Mouse (Mus musculus) neutrophil, adult 5-6 weeks (primary cell): ENCODE results near the gene Ndufaf4. TPM values are rescaled to one million over a fixed set of nuclear protein-coding genes. Genes with fewer than 3 reads are reported as not detected.

ENCODE experiments used
- total RNA-seq: library from RNA; stranded (forward); fragments of 200-1000 nt; gene quantifications from 2 replicates; pipeline ENCODE4 v1.2.3, GENCODE M21; 2017

Gene Ndufaf4
- total RNA-seq, 1 experiment from 2014 or later, result 10.6 TPM

Other genes with a start within 250 kb of the Ndufaf4 start
- 0.23 TPM in 1 of 2 replicates, not detected in the other for gene Klhl32, start 47.0 kb upstream of the Ndufaf4 start, total RNA-seq
- gene Gpr63, start 68.3 kb downstream of the Ndufaf4 start, total RNA-seq, result not detected in 2 replicates